Mouse (Mus musculus): ENCODE measurements around the gene Hif3a.

DNA sequence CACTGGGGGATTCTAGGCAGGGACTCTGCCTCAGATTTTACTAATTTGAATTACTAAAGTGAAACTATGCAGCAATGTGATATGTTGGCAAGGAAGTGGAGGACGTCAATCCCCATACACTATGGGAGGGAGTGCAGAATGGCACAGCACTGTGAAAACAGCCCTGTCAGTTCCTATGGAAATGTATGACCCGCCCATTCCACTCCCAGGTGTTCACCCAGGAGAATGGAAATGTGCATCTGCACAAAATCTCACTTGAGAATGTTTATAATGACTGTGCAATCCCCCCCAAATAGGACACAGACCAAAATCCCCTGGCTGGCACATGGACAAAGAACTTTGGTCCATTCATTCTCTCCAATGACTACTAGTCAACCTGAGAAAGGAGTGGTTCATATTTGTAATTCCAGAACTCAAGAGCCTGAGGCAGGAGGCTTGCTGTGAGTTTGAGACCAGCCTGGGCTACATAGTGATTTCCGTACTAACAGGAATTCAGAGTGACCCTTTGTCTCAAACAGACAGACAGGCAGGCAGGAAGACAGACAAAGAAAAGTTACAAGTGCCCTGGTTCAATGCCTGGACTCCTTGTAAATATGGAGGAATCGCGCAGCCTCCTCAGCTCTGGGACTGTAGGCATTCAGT lies 15.1 kb downstream of the Hif3a start:
- TF ChIP-seq CTCF (IDR thresholded peaks at IDR 0.05; ENCODE audit: extremely low read depth, insufficient read depth, insufficient read length, insufficient replicate concordance) (no peak), POLR2A (IDR thresholded peaks at IDR 0.05; ENCODE audit: low read depth, low read length) (no peak)
